In the genomic region with DNA sequence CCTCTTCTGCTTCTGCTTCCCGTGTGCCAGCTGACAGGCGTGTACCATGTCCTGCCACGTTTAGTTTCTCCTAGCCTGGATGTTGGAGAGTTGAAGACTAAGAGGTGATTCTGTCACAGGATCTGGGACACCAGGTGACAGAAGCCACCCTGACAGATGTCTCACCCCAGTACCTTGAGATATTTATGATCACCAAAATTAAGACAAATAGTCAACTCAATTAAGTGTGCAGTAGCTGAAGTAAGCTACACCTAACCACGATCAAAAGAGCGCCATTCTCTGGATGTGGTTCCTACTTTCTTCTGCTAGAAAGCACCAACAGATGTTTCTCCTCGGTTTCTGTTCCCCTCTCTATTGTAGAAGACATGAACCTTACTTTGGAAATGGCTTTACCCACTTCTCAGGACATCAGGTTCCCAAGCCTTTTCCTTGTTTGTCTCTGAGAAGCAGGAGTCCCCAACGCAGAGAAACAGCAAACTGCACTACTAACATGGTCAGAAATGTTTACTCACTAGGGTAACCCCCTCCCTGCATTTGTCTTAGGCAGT, we compare ENCODE assay signal across 20 mouse cellular contexts. TPM values are rescaled to one million over a fixed set of nuclear protein-coding genes. Genes with fewer than 3 reads are reported as not detected.
DNase-seq lines count a peak whose midpoint lies in the region; ATAC-seq and TF ChIP-seq lines count a peak whose summit lies in the region.
"Had no signal": no experiment of that assay in that cellular context is flagged by ENCODE, and none has a peak within 500 bp of the region (broad histone marks: within the 10 kb centered on the region; RNA-seq: fewer than 3 reads in every experiment).

No protein-coding gene starts in this region.

- H3K27ac ChIP-seq in forebrain, embryonic 16.5 days (ENCODE audit: low read length): no peak overlapping the region
- H3K27ac ChIP-seq: embryonic facial prominence, embryonic 12.5 days; forebrain, embryonic 15.5 days; heart, adult 2 months; heart, embryonic 15.5 days; hindbrain, embryonic 13.5 days; hindbrain, postnatal 0 days had no signal

- TF ChIP-seq POLR2A in myocyte (IDR thresholded peaks at IDR 0.05; ENCODE audit: insufficient read length, low read depth): no peak

- no peaks in the 10 kb centered on the region for H3K27me3 ChIP-seq in myocyte (ENCODE audit: control insufficient read depth, insufficient read depth, insufficient read length)
- H3K27me3 ChIP-seq in forebrain, embryonic 16.5 days (replicated peaks; ENCODE audit: control insufficient read depth, insufficient read depth, low read length): no peaks in the 10 kb centered on the region
- H3K27me3 ChIP-seq: embryonic facial prominence, embryonic 12.5 days; forebrain, embryonic 15.5 days; heart, embryonic 15.5 days; hindbrain, embryonic 13.5 days had no signal

- no peak overlapping the region for H3K4me2 ChIP-seq in myocyte (ENCODE audit: low read depth)
- no peak overlapping the region for H3K4me2 ChIP-seq in forebrain, embryonic 16.5 days (ENCODE audit: low read length)
- H3K4me2 ChIP-seq: embryonic facial prominence, embryonic 12.5 days; forebrain, embryonic 15.5 days; heart, embryonic 11.5 days; heart, embryonic 15.5 days; hindbrain, embryonic 13.5 days had no signal

- peak; percentile 63 for ATAC-seq in granulocyte monocyte progenitor cell, adult 5-6 weeks (replicated peaks; ENCODE audit: poor library complexity, severe bottlenecking)
- ATAC-seq in forebrain, embryonic 16.5 days: no peak
- ATAC-seq: forebrain, embryonic 15.5 days; hindbrain, postnatal 0 days had no signal

- H3K4me1 ChIP-seq in forebrain, embryonic 16.5 days (replicated peaks; ENCODE audit: control insufficient read depth, insufficient read depth, low read length): no peaks in the 10 kb centered on the region
- H3K4me1 ChIP-seq: embryonic facial prominence, embryonic 12.5 days; forebrain, embryonic 15.5 days; heart, embryonic 15.5 days; hindbrain, embryonic 13.5 days had no signal

- peaks cover 4% of the 10 kb centered on the region for H3K36me3 ChIP-seq in myocyte (ENCODE audit: control insufficient read depth, insufficient read depth)
- no peaks in the 10 kb centered on the region for H3K36me3 ChIP-seq in forebrain, embryonic 16.5 days (ENCODE audit: control insufficient read depth, insufficient read depth)
- H3K36me3 ChIP-seq: embryonic facial prominence, embryonic 12.5 days; heart, embryonic 15.5 days had no signal

- 89% methylated on average over 7 of the region's 7 CpGs for WGBS in forebrain, embryonic 16.5 days

- no peak overlapping the region for H3ac ChIP-seq in myocyte (ENCODE audit: control insufficient read depth, insufficient read length)

- peak; percentile 67 for DNase-seq in heart, adult 11 months
- DNase-seq in heart, adult 18-20 months: no peak
- peak; percentile 71 for DNase-seq in A20 (ENCODE audit: low read depth, low spot score)
- no peak for DNase-seq in urinary bladder, postnatal 10 days (ENCODE audit: low spot score)
- DNase-seq: adrenal gland, adult 2 months; adrenal gland, postnatal 25 days; cerebellum, adult 18-20 months; cerebellum, adult 9-11 months; gastrocnemius, postnatal 14 days; heart, adult 2 months; heart, postnatal 14 days had no signal

- H3K9ac ChIP-seq in forebrain, embryonic 16.5 days (replicated peaks; ENCODE audit: low read depth, low read length): no peak overlapping the region
- H3K9ac ChIP-seq: embryonic facial prominence, embryonic 12.5 days; forebrain, embryonic 15.5 days; heart, embryonic 15.5 days; hindbrain, embryonic 13.5 days had no signal

- H3K4me3 ChIP-seq in myocyte: no peak overlapping the region
- no peak overlapping the region for H3K4me3 ChIP-seq in forebrain, embryonic 16.5 days (replicated peaks; ENCODE audit: low read length)
- H3K4me3 ChIP-seq: embryonic facial prominence, embryonic 12.5 days; forebrain, embryonic 15.5 days; heart, adult 2 months; heart, embryonic 15.5 days; hindbrain, embryonic 13.5 days had no signal

- no peaks in the 10 kb centered on the region for H3K9me3 ChIP-seq in forebrain, embryonic 16.5 days (ENCODE audit: control insufficient read depth, low read length)
- H3K9me3 ChIP-seq: embryonic facial prominence, embryonic 12.5 days; forebrain, embryonic 15.5 days; heart, embryonic 15.5 days; hindbrain, embryonic 13.5 days had no signal

- no peaks in the 10 kb centered on the region for H3K79me2 ChIP-seq in myocyte (ENCODE audit: control insufficient read depth, insufficient read depth)

TF ChIP-seq in myocyte, 11 proteins besides CTCF, POLR2A, EP300 and RAD21:
- no peak for TF ChIP-seq REST (IDR thresholded peaks at IDR 0.05; ENCODE audit: insufficient read depth, insufficient read length)
- peak; percentile 23 for TF ChIP-seq POLR2AphosphoS2 (IDR thresholded peaks at IDR 0.05; ENCODE audit: insufficient read length, low read depth)

RNA-seq across cellular contexts. Expression of a gene that starts 23.7 kb away (rescaled TPM):
- 1 to 10 TPM; 1.6 to 6.0 TPM for total RNA-seq in heart, adult 18-20 months (2021)
- total RNA-seq in granulocyte monocyte progenitor cell, adult 5-6 weeks (2014; fragmentation: Nextera tagmentation): 28.9 and 31.4 TPM in 2 replicates
- total RNA-seq in granulocyte monocyte progenitor cell, adult 5-6 weeks (2017): 28.8 and 29.7 TPM in 2 replicates
- 1.4 TPM for polyA plus RNA-seq in myocyte (2012; fragmentation: generic; extraction: Trizol)
- 12.3 and 12.9 TPM in 2 replicates for polyA plus RNA-seq in forebrain, embryonic 16.5 days (2015; fragmentation: Nextera tagmentation; extraction: Ambion mirVana)

RNA-seq across cellular contexts. Expression of a gene that starts 45.3 kb away (rescaled TPM):
- total RNA-seq in heart, adult 18-20 months (2021): 10 to 100 TPM; 41.1 to 41.3 TPM
- 73.5 and 80.6 TPM in 2 replicates for total RNA-seq in granulocyte monocyte progenitor cell, adult 5-6 weeks (2014; fragmentation: Nextera tagmentation)
- 96.2 and 105 TPM in 2 replicates for total RNA-seq in granulocyte monocyte progenitor cell, adult 5-6 weeks (2017)
- 21.6 TPM for polyA plus RNA-seq in myocyte (2012; fragmentation: generic; extraction: Trizol)
- polyA plus RNA-seq in forebrain, embryonic 16.5 days (2015; fragmentation: Nextera tagmentation; extraction: Ambion mirVana): 28.9 and 30.3 TPM in 2 replicates

RNA-seq across cellular contexts. Expression of a gene that starts 52.9 kb away (rescaled TPM):
- total RNA-seq in heart, adult 18-20 months (2021): 10 to 100 TPM; 17.6 to 18.3 TPM
- total RNA-seq in granulocyte monocyte progenitor cell, adult 5-6 weeks (2014; fragmentation: Nextera tagmentation): 52.8 and 56.1 TPM in 2 replicates
- 39.5 and 48.1 TPM in 2 replicates for total RNA-seq in granulocyte monocyte progenitor cell, adult 5-6 weeks (2017)
- polyA plus RNA-seq in myocyte (2012; fragmentation: generic; extraction: Trizol): 4.7 TPM
- polyA plus RNA-seq in forebrain, embryonic 16.5 days (2015; fragmentation: Nextera tagmentation; extraction: Ambion mirVana): 32.3 TPM in 2 replicates

Comparison
In these comparisons a context has a peak if more than half of its experiments do, and no peak if none do; other contexts are left out.
1. DNase-seq: peak in heart, adult 11 months (single experiment) and A20 (single experiment); none in heart, adult 18-20 months (0 of 2) and urinary bladder, postnatal 10 days (single experiment).
2. RNA of a gene that starts 23.7 kb away (total RNA-seq): 28.8 to 31.4 TPM in granulocyte monocyte progenitor cell, adult 5-6 weeks; 1.6 to 6.0 TPM in heart, adult 18-20 months; every median in the first group is over 4 times any median in the second.